Mouse (Mus musculus): ENCODE results near the gene Osbpl5. TPM values are rescaled to one million over a fixed set of nuclear protein-coding genes. Genes with fewer than 3 reads are reported as not detected.

Osbpl5 gene
- polyA plus RNA-seq, 1 experiment, result 8.4 TPM

- no peak overlapping the region for H3K4me3 ChIP-seq (ENCODE audit: control insufficient read depth, low read depth, low read length)
- no peaks in the 10 kb centered on the region; the same call in 1 of the 2 replicates for H3K4me1 ChIP-seq (ENCODE audit: control insufficient read depth, insufficient read depth, low read length)
- H3K27me3 ChIP-seq (ENCODE audit: control insufficient read depth, insufficient read depth, low read length), result no peaks in the 10 kb centered on the region
- H3K27ac ChIP-seq (ENCODE audit: control insufficient read depth, insufficient read depth, low read depth, low read length), result no peak overlapping the region
- TF ChIP-seq CTCF (IDR thresholded peaks at IDR 0.05; ENCODE audit: control insufficient read depth, insufficient read depth, insufficient replicate concordance, low read depth, low read length), result peak; percentile 57; the same call in 1 of the 2 replicates
- TF ChIP-seq POLR2A (IDR thresholded peaks at IDR 0.05; ENCODE audit: control insufficient read depth, low read depth, low read length), result no peak
- no peaks in the 10 kb centered on the region for H3K36me3 ChIP-seq (ENCODE audit: control insufficient read depth, insufficient read depth, low read length)
These were observed 2.6 kb downstream of the Osbpl5 start for GRCm38 (mm10) chr7:143753990-143754715.

- H3K4me1 ChIP-seq (ENCODE audit: control insufficient read depth, insufficient read depth, low read length), result no peaks in the 10 kb centered on the region; the same call in 1 of the 2 replicates
- no peak for TF ChIP-seq CTCF (IDR thresholded peaks at IDR 0.05; ENCODE audit: control insufficient read depth, insufficient read depth, insufficient replicate concordance, low read depth, low read length)
- TF ChIP-seq POLR2A (IDR thresholded peaks at IDR 0.05; ENCODE audit: control insufficient read depth, low read depth, low read length), result no peak
- H3K36me3 ChIP-seq (ENCODE audit: control insufficient read depth, insufficient read depth, low read length), result no peaks in the 10 kb centered on the region
- H3K27ac ChIP-seq (ENCODE audit: control insufficient read depth, insufficient read depth, low read depth, low read length), result no peak overlapping the region
- H3K27me3 ChIP-seq (ENCODE audit: control insufficient read depth, insufficient read depth, low read length), result no peaks in the 10 kb centered on the region
- H3K4me3 ChIP-seq (ENCODE audit: control insufficient read depth, low read depth, low read length), result no peak overlapping the region
These were observed 4.2 kb downstream of the Osbpl5 start for GRCm38 (mm10) chr7:143752606-143753005.

- Histone ChIP-seq H3K36me3 (ENCODE audit: control insufficient read depth, insufficient read depth, low read length) (no peaks in the 10 kb centered on the region), H3K4me3 (ENCODE audit: control insufficient read depth, low read depth, low read length) (no peak overlapping the region), H3K27me3 (ENCODE audit: control insufficient read depth, insufficient read depth, low read length) (no peaks in the 10 kb centered on the region), H3K4me1 (ENCODE audit: control insufficient read depth, insufficient read depth, low read length) (no peaks in the 10 kb centered on the region; the same call in 1 of the 2 replicates), H3K27ac (ENCODE audit: control insufficient read depth, insufficient read depth, low read depth, low read length) (no peak overlapping the region)
- no peak for TF ChIP-seq POLR2A (IDR thresholded peaks at IDR 0.05; ENCODE audit: control insufficient read depth, low read depth, low read length)
- no peak for TF ChIP-seq CTCF (IDR thresholded peaks at IDR 0.05; ENCODE audit: control insufficient read depth, insufficient read depth, insufficient replicate concordance, low read depth, low read length)
These were observed 4.7 kb downstream of the Osbpl5 start for GRCm38 (mm10) chr7:143752056-143752455.

GRCm38 (mm10) chr7:143751380-143751779, 5.4 kb downstream of the Osbpl5 start:
- H3K36me3 ChIP-seq (ENCODE audit: control insufficient read depth, insufficient read depth, low read length), result no peaks in the 10 kb centered on the region
- no peak overlapping the region for H3K27ac ChIP-seq (ENCODE audit: control insufficient read depth, insufficient read depth, low read depth, low read length)
- H3K4me3 ChIP-seq (ENCODE audit: control insufficient read depth, low read depth, low read length), result no peak overlapping the region
- no peak for TF ChIP-seq CTCF (IDR thresholded peaks at IDR 0.05; ENCODE audit: control insufficient read depth, insufficient read depth, insufficient replicate concordance, low read depth, low read length)
- TF ChIP-seq POLR2A (IDR thresholded peaks at IDR 0.05; ENCODE audit: control insufficient read depth, low read depth, low read length), result no peak
- H3K4me1 ChIP-seq (ENCODE audit: control insufficient read depth, insufficient read depth, low read length), result no peaks in the 10 kb centered on the region; the same call in 1 of the 2 replicates
- H3K27me3 ChIP-seq (ENCODE audit: control insufficient read depth, insufficient read depth, low read length), result no peaks in the 10 kb centered on the region

- Histone ChIP-seq H3K4me1 (ENCODE audit: control insufficient read depth, insufficient read depth, low read length) (no peaks in the 10 kb centered on the region), H3K27me3 (ENCODE audit: control insufficient read depth, insufficient read depth, low read length) (no peaks in the 10 kb centered on the region), H3K27ac (ENCODE audit: control insufficient read depth, insufficient read depth, low read depth, low read length) (no peak overlapping the region), H3K4me3 (ENCODE audit: control insufficient read depth, low read depth, low read length) (no peak overlapping the region), H3K36me3 (ENCODE audit: control insufficient read depth, insufficient read depth, low read length) (no peaks in the 10 kb centered on the region)
- TF ChIP-seq CTCF (IDR thresholded peaks at IDR 0.05; ENCODE audit: control insufficient read depth, insufficient read depth, insufficient replicate concordance, low read depth, low read length) (no peak), POLR2A (IDR thresholded peaks at IDR 0.05; ENCODE audit: control insufficient read depth, low read depth, low read length) (no peak)
These were observed 7.7 kb downstream of the Osbpl5 start for GRCm38 (mm10) chr7:143749045-143749444.

- no peak for TF ChIP-seq POLR2A (IDR thresholded peaks at IDR 0.05; ENCODE audit: control insufficient read depth, low read depth, low read length)
- TF ChIP-seq CTCF (IDR thresholded peaks at IDR 0.05; ENCODE audit: control insufficient read depth, insufficient read depth, insufficient replicate concordance, low read depth, low read length), result peak; percentile 91
- H3K4me3 ChIP-seq (ENCODE audit: control insufficient read depth, low read depth, low read length), result no peak overlapping the region
- no peak overlapping the region for H3K27ac ChIP-seq (ENCODE audit: control insufficient read depth, insufficient read depth, low read depth, low read length)
- no peaks in the 10 kb centered on the region for H3K4me1 ChIP-seq (ENCODE audit: control insufficient read depth, insufficient read depth, low read length)
- no peaks in the 10 kb centered on the region for H3K36me3 ChIP-seq (ENCODE audit: control insufficient read depth, insufficient read depth, low read length)
- H3K27me3 ChIP-seq (ENCODE audit: control insufficient read depth, insufficient read depth, low read length), result no peaks in the 10 kb centered on the region
These were observed 8.5 kb downstream of the Osbpl5 start for GRCm38 (mm10) chr7:143748041-143748868.

- H3K27ac ChIP-seq (ENCODE audit: control insufficient read depth, insufficient read depth, low read depth, low read length), result no peak overlapping the region
- no peaks in the 10 kb centered on the region for H3K27me3 ChIP-seq (ENCODE audit: control insufficient read depth, insufficient read depth, low read length)
- H3K36me3 ChIP-seq (ENCODE audit: control insufficient read depth, insufficient read depth, low read length), result no peaks in the 10 kb centered on the region
- peaks cover 7% of the 10 kb centered on the region for H3K4me1 ChIP-seq (ENCODE audit: control insufficient read depth, insufficient read depth, low read length)
- TF ChIP-seq POLR2A (IDR thresholded peaks at IDR 0.05; ENCODE audit: control insufficient read depth, low read depth, low read length), result no peak
- TF ChIP-seq CTCF (IDR thresholded peaks at IDR 0.05; ENCODE audit: control insufficient read depth, insufficient read depth, insufficient replicate concordance, low read depth, low read length), result no peak
- H3K4me3 ChIP-seq (ENCODE audit: control insufficient read depth, low read depth, low read length), result no peak overlapping the region
These were observed 16.1 kb downstream of the Osbpl5 start for GRCm38 (mm10) chr7:143740653-143741052.

Data from testis, adult 2 months (tissue).